Mouse (Mus musculus) brain, embryonic 18.5 days (tissue): ENCODE measurements around the gene Tmprss3.

Experiments used
- DNase-seq: peaks from one replicate; pipeline ENCODE4 v3.0.0-alpha.2; 2012; ENCODE audit warnings: low read depth, low spot score

Gene Tmprss3

GRCm38 (mm10) chr17:31138398-31138797 is 60.4 kb downstream of the Tmprss3 start:
- DNase-seq = no peak

GRCm38 (mm10) chr17:31136821-31137220 is 62.0 kb downstream of the Tmprss3 start:
- DNase-seq = no peak

- DNase-seq = no peak
These were observed 62.5 kb downstream of the Tmprss3 start for GRCm38 (mm10) chr17:31136291-31136690.

- DNase-seq = no peak
These were observed 63.9 kb downstream of the Tmprss3 start for GRCm38 (mm10) chr17:31134913-31135312.

GRCm38 (mm10) chr17:31133776-31134175 is 65.0 kb downstream of the Tmprss3 start:
- no peak for DNase-seq

- DNase-seq = no peak
These were observed 67.4 kb downstream of the Tmprss3 start for GRCm38 (mm10) chr17:31131269-31131821.

GRCm38 (mm10) chr17:31129452-31129851 is 69.3 kb downstream of the Tmprss3 start, which contains the start of gene Tff3:
TSS of gene Tff3 (minus strand) at chr17:31129646.
- no peak for DNase-seq
